Mouse (Mus musculus): ENCODE measurements around the gene Fam205a4.
"Not testable (repeated sequence)": the region's sequence is repeated elsewhere in the genome, so short reads cannot be mapped to it uniquely, and the experiment has no call there.

Fam205a4 gene

DNA sequence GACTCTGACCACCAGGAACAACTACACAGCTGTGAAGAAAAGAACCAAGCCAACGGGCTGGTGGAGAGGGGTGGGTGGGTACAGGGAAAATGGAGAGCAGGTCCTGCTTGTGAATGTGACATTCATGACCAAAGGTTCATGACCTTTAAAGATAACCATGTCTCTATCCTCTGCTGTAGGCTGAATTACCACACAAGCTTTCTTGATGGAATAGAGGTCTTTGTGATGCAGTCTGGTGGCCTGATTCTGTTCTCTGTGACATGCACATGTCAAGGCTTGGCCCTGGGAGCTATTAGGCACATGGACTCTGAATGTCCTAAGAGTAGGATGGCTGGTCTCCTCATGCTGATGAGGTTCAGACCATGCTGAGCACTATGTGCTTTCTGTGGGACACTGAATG lies at the start of gene Fam205a4:
Gene Fam205a4, plus strand, starts transcription at position 301 of the 400 bp plus-strand sequence.
- DNase-seq, result not testable (repeated sequence)

DNA sequence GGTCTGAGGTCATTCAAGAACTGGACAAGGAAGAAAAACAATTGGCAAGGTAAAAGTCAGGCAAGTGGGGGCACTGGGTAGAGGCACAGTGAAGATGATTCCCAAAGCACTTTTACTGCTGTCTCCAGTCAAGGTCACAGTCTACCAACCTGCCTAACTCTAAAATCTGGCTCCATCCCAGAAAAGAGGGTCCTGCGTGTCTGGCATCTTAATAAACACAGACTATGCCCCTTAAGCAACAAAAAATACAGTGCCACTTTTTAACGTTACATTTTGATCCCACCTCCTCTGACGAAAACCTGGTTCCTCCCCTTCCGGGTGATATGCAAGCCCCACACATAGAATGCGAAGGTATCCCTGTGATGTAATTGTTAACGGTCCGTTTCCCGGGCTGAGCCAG lies 24.6 kb upstream of the Fam205a4 start, which contains the start of gene Gm20878:
Gene Gm20878, plus strand, starts transcription at position 301 of the 400 bp plus-strand sequence.
- not testable (repeated sequence) for DNase-seq
